Mouse (Mus musculus) liver, adult 2 months (tissue): ENCODE measurements around the gene Map4k2. TPM values are rescaled to one million over a fixed set of nuclear protein-coding genes. Genes with fewer than 3 reads are reported as not detected.
A peak's percentile ranks its signal among the peaks of the same experiment; 100 is the strongest.

ENCODE experiments used
- DNase-seq: peaks from one replicate; pipeline ENCODE4 v3.0.0-alpha.2; 2011; ENCODE audit warnings: low read depth, low spot score; ENCODE audit errors: extremely low read depth
- H3K27ac ChIP-seq: fragments of 200-500 bp; replicated peaks from 2 replicates; pipeline ENCODE4 v1.5.1; 2012; ENCODE audit warnings: low read depth, mild to moderate bottlenecking, control low read depth, inconsistent platforms, low read length; ENCODE audit not compliant: insufficient read depth
- H3K27me3 ChIP-seq: fragments of 200-500 bp; 2 replicates; pipeline ENCODE4 v1.6.1; 2012; ENCODE audit warnings: mild to moderate bottlenecking, moderate library complexity, low read length, inconsistent platforms; ENCODE audit not compliant: control insufficient read depth, insufficient read depth
- H3K36me3 ChIP-seq: fragments of 200-500 bp; 2 replicates; pipeline ENCODE4 v1.6.1; 2012; ENCODE audit warnings: low read length, inconsistent platforms; ENCODE audit not compliant: control insufficient read depth, insufficient read depth
- H3K4me1 ChIP-seq: fragments of 200-500 bp; 2 replicates; pipeline ENCODE4 v1.6.1; 2011; ENCODE audit warnings: low read length; ENCODE audit not compliant: control insufficient read depth, insufficient read depth
- H3K4me3 ChIP-seq: fragments of 200-500 bp; 2 replicates; pipeline ENCODE4 v1.5.1; 2011; ENCODE audit warnings: low read depth, mild to moderate bottlenecking, control low read depth, low read length, moderate library complexity; ENCODE audit not compliant: insufficient read depth
- H3K79me2 ChIP-seq: fragments of 200-500 bp; 2 replicates; pipeline ENCODE4 v1.6.1; 2012; ENCODE audit warnings: inconsistent platforms, mild to moderate bottlenecking, low read length, moderate library complexity; ENCODE audit not compliant: control insufficient read depth, insufficient read depth
- H3K9ac ChIP-seq: fragments of 200-500 bp; 2 replicates; pipeline ENCODE4 v1.6.1; 2012; ENCODE audit warnings: low read depth, mild to moderate bottlenecking, control low read depth, inconsistent platforms, low read length
- CTCF ChIP-seq: fragments of 200-500 bp; IDR thresholded peaks from 2 replicates; pipeline ENCODE4 v1.5.1; 2011; ENCODE audit warnings: low read depth, low read length, control low read depth
- POLR2A ChIP-seq: fragments of 200-500 bp; IDR thresholded peaks from 2 replicates; pipeline ENCODE4 v1.6.1; 2011; ENCODE audit warnings: low read length, control low read depth; ENCODE audit not compliant: insufficient read depth; ENCODE audit errors: extremely low read depth
- WGBS: fragments of 180-500 bp; shearing (Covaris S2); methylation state at CpG from one replicate; pipeline ENCODE4 v1.1.7; 2018; 5-methylcytosine and 5-hydroxymethylcytosine counted together
- polyA plus RNA-seq: library from polyadenylated mRNA; depleted of rRNA; stranded (reverse); fragments of >200 nt; gene quantifications from 2 replicates; pipeline ENCODE4 v1.2.3, GENCODE M21; 2012
- total RNA-seq: library from RNA; depleted of rRNA; stranded (reverse); fragments of >200 nt; gene quantifications from 2 replicates; pipeline ENCODE4 v1.2.3, GENCODE M21; 2014

Map4k2 gene
- total and polyA plus RNA-seq, 2 experiments = 12.8 to 39.1 TPM

GRCm38 (mm10) chr19:6398447-6399284, 57.7 kb downstream of the Map4k2 start:
- 3% methylated on average over 39 of the region's 39 CpGs for WGBS
- DNase-seq = no peak

GRCm38 (mm10) chr19:6399285-6400095, 58.6 kb downstream of the Map4k2 start, which contains the start of gene Rasgrp2:
TSS of gene Rasgrp2 (plus strand) at chr19:6399340.
- peak within 1 kb of the TSS; percentile 28 for H3K27ac ChIP-seq
- peak within 1 kb of the TSS; percentile 56 for H3K4me3 ChIP-seq
- 2% methylated on average over 77 of the region's 87 CpGs for WGBS
- no peaks in the 10 kb centered on the region for H3K79me2 ChIP-seq
- H3K27me3 ChIP-seq = no peaks in the 10 kb centered on the region
- no peak for DNase-seq
- no peak for TF ChIP-seq POLR2A
- H3K36me3 ChIP-seq = no peaks in the 10 kb centered on the region
- H3K4me1 ChIP-seq = no peaks in the 10 kb centered on the region; the same call in 1 of the 2 replicates
- peak within 1 kb of the TSS; percentile 75 for H3K9ac ChIP-seq

More at GRCm38 (mm10) chr19:6398447-6399284, 57.7 kb downstream of the Map4k2 start:
- Histone ChIP-seq H3K4me1 (no peaks in the 10 kb centered on the region; the same call in 1 of the 2 replicates), H3K27me3 (no peaks in the 10 kb centered on the region), H3K9ac (peak overlapping the region; percentile 7; the same call in 1 of the 2 replicates), H3K4me3 (peak overlapping the region; percentile 56), H3K79me2 (no peaks in the 10 kb centered on the region), H3K27ac (peak overlapping the region; percentile 19), H3K36me3 (no peaks in the 10 kb centered on the region)
- TF ChIP-seq CTCF (no peak), POLR2A (no peak)

DNA sequence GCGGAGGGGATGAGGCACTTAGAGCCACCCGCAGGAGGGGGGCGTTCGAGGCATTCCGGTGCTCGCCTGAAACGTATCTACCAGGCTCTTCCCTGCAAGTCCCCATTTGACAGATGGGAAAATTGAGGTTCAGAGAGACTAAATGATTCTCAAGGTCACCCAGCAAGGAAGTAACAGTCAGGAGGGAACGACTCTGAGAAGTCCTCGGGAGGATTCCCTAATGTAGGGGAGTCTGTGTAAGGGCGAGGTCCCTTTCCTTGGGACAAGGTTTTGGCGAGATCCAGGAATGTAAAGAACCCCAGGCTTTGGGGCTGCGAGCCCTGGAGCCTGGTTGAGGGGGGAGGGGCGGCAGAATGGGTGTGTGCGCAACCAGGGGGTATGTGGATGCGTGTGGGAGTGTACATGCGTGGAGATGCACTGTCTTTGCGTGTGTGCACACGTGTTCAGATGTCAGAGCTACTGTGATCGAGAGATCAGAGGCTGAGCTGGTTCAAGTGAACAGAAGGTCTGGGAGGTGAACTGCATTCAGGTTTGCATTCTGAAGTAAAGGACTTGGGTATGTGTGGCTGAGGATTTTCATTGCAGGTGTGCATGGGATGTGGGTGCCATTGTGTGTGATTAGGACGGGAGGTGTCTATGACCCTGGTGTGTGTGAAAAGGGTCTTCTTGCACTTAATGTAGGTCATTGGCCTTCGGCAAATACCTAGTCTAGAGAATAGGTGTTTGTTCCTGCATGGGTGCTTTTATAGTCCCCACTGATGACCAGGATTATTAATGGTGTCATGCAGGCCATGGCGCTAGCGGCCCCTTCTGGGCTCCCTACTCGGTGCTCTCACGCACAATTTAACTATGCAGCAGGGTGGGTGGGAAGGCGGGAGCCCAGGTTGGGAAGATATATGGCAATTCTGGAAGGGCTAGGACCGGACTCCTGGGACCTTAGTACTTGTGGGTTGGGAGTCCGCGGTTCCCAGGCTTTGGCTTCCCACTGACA, 59.5 kb downstream of the Map4k2 start:
- Histone ChIP-seq H3K4me3 (peak overlapping the region; percentile 56), H3K27ac (peak overlapping the region; percentile 56), H3K36me3 (no peaks in the 10 kb centered on the region), H3K27me3 (no peaks in the 10 kb centered on the region), H3K4me1 (no peaks in the 10 kb centered on the region; the same call in 1 of the 2 replicates), H3K79me2 (no peaks in the 10 kb centered on the region), H3K9ac (peak overlapping the region; percentile 75)
- no peak for TF ChIP-seq POLR2A
- no peak for TF ChIP-seq CTCF
- 11% methylated on average over 29 of the region's 29 CpGs for WGBS
- DNase-seq = no peak

GRCm38 (mm10) chr19:6401131-6401815, 60.3 kb downstream of the Map4k2 start:
- no peaks in the 10 kb centered on the region; the same call in 1 of the 2 replicates for H3K4me1 ChIP-seq
- H3K27me3 ChIP-seq = no peaks in the 10 kb centered on the region
- 1% methylated on average over 32 of the region's 32 CpGs for WGBS
- DNase-seq = peak; percentile 47
- H3K36me3 ChIP-seq = no peaks in the 10 kb centered on the region
- TF ChIP-seq POLR2A = no peak
- peak; percentile 88 for TF ChIP-seq CTCF
- H3K27ac ChIP-seq = peak overlapping the region; percentile 56
- peak overlapping the region; percentile 45 for H3K9ac ChIP-seq
- no peaks in the 10 kb centered on the region for H3K79me2 ChIP-seq
- peak overlapping the region; percentile 56 for H3K4me3 ChIP-seq
